Mouse (Mus musculus) CH12.LX (cell line): Measurements from ENCODE around the gene Ap3d1. TPM values are rescaled to one million over a fixed set of nuclear protein-coding genes. Genes with fewer than 3 reads are reported as not detected.

ENCODE experiments used
- DNase-seq: peaks from one replicate; pipeline ENCODE4 v3.0.0-alpha.2; 2013; ENCODE audit errors: extremely low read depth
- H3K27ac ChIP-seq: 2 replicates; pipeline ENCODE4 v1.5.1; 2012; ENCODE audit warnings: low read depth, mild to moderate bottlenecking, control low read depth, moderate library complexity; ENCODE audit not compliant: insufficient read depth
- H3K27me3 ChIP-seq: replicated peaks from 2 replicates; pipeline ENCODE3; 2012; ENCODE audit warnings: inconsistent platforms
- H3K36me3 ChIP-seq, 2 experiments: replicated peaks in 1 of 2; 2 replicates each; pipeline versions ENCODE3 to v1.6.1; 2012; ENCODE audit warnings: inconsistent platforms in 1 of 2, low read length in 1 of 2, mild to moderate bottlenecking in 1 of 2, mixed read lengths in 1 of 2, moderate library complexity in 1 of 2; ENCODE audit not compliant: control insufficient read depth in 1 of 2, insufficient read depth in 1 of 2
- H3K4me1 ChIP-seq, 2 experiments: 2 replicates each; pipeline ENCODE4 v1.6.1; 2012; ENCODE audit warnings: inconsistent platforms in 1 of 2, moderate library complexity in 1 of 2; ENCODE audit not compliant: insufficient read depth in 2 of 2, control insufficient read depth in 1 of 2
- H3K4me2 ChIP-seq: 2 replicates; pipeline ENCODE4 v1.6.1; 2012; ENCODE audit warnings: low read depth, mild to moderate bottlenecking, control low read depth; ENCODE audit not compliant: poor library complexity, insufficient read depth, severe bottlenecking
- H3K4me3 ChIP-seq, 3 experiments: fragments of 150-350 bp in 1 of 3; sonication (generic) in 1 of 3; replicated peaks in 1 of 3; 2 replicates each; pipeline versions ENCODE3 to v1.5.1; 2011 to 2012; ENCODE audit warnings: low read depth in 2 of 3, low read length in 2 of 3, mild to moderate bottlenecking in 2 of 3, moderate library complexity in 2 of 3, control low read depth in 1 of 3, improper control_type of control experiment in 1 of 3, inconsistent platforms in 1 of 3, mixed read lengths in 1 of 3; ENCODE audit not compliant: poor library complexity in 1 of 3
- H3K79me2 ChIP-seq: replicated peaks from 2 replicates; pipeline ENCODE4 v1.6.1; 2012; ENCODE audit warnings: mild to moderate bottlenecking, moderate library complexity; ENCODE audit not compliant: control insufficient read depth, poor library complexity, insufficient read depth, severe bottlenecking; ENCODE audit errors: extremely low read depth
- H3K9ac ChIP-seq: 2 replicates; pipeline ENCODE4 v1.6.1; 2012; ENCODE audit warnings: low read depth, mild to moderate bottlenecking, control low read depth, moderate library complexity; ENCODE audit not compliant: insufficient read depth
- H3K9me3 ChIP-seq: replicated peaks from 2 replicates; pipeline ENCODE3; 2012; ENCODE audit warnings: low read length, inconsistent platforms, mixed read lengths
- CHD2 ChIP-seq: IDR thresholded peaks from 2 replicates; pipeline ENCODE4 v1.6.1; 2011; ENCODE audit warnings: low read length, improper control_type of control experiment
- E2F4 ChIP-seq: IDR thresholded peaks from 2 replicates; pipeline ENCODE4 v1.6.1; 2011; ENCODE audit warnings: low read depth, low read length, improper control_type of control experiment; ENCODE audit not compliant: insufficient replicate concordance
- ELF1 ChIP-seq: IDR thresholded peaks from 2 replicates; pipeline ENCODE4 v1.6.1; 2014; ENCODE audit warnings: low read depth, mild to moderate bottlenecking, inconsistent platforms, low read length, improper control_type of control experiment
- ETS1 ChIP-seq: conservative IDR thresholded peaks from 2 replicates; pipeline ENCODE4 v1.6.1; 2012; ENCODE audit warnings: low read depth, mild to moderate bottlenecking, inconsistent platforms, low read length, improper control_type of control experiment, moderate library complexity
- GABPA ChIP-seq: IDR thresholded peaks from 2 replicates; pipeline ENCODE4 v1.6.1; 2012; ENCODE audit warnings: low read depth, low read length, improper control_type of control experiment, inconsistent platforms; ENCODE audit not compliant: insufficient replicate concordance
- HCFC1 ChIP-seq: IDR thresholded peaks from 2 replicates; pipeline ENCODE4 v1.6.1; 2012; ENCODE audit warnings: low read depth, mild to moderate bottlenecking, inconsistent platforms, low read length, improper control_type of control experiment
- JUND ChIP-seq: conservative IDR thresholded peaks from 2 replicates; pipeline ENCODE4 v1.6.1; 2011; ENCODE audit warnings: low read depth, low read length, improper control_type of control experiment
- KAT2A ChIP-seq: IDR thresholded peaks from 2 replicates; pipeline ENCODE4 v1.6.1; 2012; ENCODE audit warnings: low read length, improper control_type of control experiment, inconsistent platforms; ENCODE audit not compliant: insufficient replicate concordance
- MAFK ChIP-seq: IDR thresholded peaks from 2 replicates; pipeline ENCODE4 v1.6.1; 2011; ENCODE audit warnings: low read length, improper control_type of control experiment; ENCODE audit not compliant: insufficient replicate concordance
- MAX ChIP-seq: IDR thresholded peaks from 2 replicates; pipeline ENCODE4 v1.6.1; 2011; ENCODE audit warnings: low read length, improper control_type of control experiment
- MAZ ChIP-seq: IDR thresholded peaks from 2 replicates; pipeline ENCODE4 v1.6.1; 2012; ENCODE audit warnings: low read depth, mild to moderate bottlenecking, inconsistent platforms, low read length, improper control_type of control experiment, moderate library complexity
- MXI1 ChIP-seq: IDR thresholded peaks from 2 replicates; pipeline ENCODE4 v1.6.1; 2011; ENCODE audit warnings: mild to moderate bottlenecking, low read depth, low read length, improper control_type of control experiment
- NELFE ChIP-seq: IDR thresholded peaks from 2 replicates; pipeline ENCODE4 v1.6.1; 2011; ENCODE audit warnings: low read depth, low read length, improper control_type of control experiment
- NRF1 ChIP-seq: IDR thresholded peaks from 2 replicates; pipeline ENCODE4 v1.6.1; 2014; ENCODE audit warnings: low read depth, mild to moderate bottlenecking, inconsistent platforms, low read length, improper control_type of control experiment, moderate library complexity
- RAD21 ChIP-seq: IDR thresholded peaks from 2 replicates; pipeline ENCODE4 v1.6.1; 2011; ENCODE audit warnings: low read depth, mild to moderate bottlenecking, low read length, improper control_type of control experiment, moderate library complexity
- RCOR1 ChIP-seq: conservative IDR thresholded peaks from 2 replicates; pipeline ENCODE4 v1.6.1; 2012; ENCODE audit warnings: low read depth, mild to moderate bottlenecking, inconsistent platforms, low read length, improper control_type of control experiment
- SIN3A ChIP-seq: IDR thresholded peaks from 2 replicates; pipeline ENCODE4 v1.6.1; 2012; ENCODE audit warnings: low read length, improper control_type of control experiment, inconsistent platforms
- SMC3 ChIP-seq: IDR thresholded peaks from 2 replicates; pipeline ENCODE4 v1.6.1; 2011; ENCODE audit warnings: low read depth, low read length, improper control_type of control experiment
- TBP ChIP-seq: conservative IDR thresholded peaks from 2 replicates; pipeline ENCODE4 v1.6.1; 2011; ENCODE audit warnings: low read depth, low read length, improper control_type of control experiment
- UBTF ChIP-seq: IDR thresholded peaks from 2 replicates; pipeline ENCODE4 v1.6.1; 2012; ENCODE audit warnings: low read depth, mild to moderate bottlenecking, inconsistent platforms, low read length, improper control_type of control experiment, moderate library complexity
- USF2 ChIP-seq: conservative IDR thresholded peaks from 2 replicates; pipeline ENCODE4 v1.6.1; 2011; ENCODE audit warnings: low read depth, low read length, improper control_type of control experiment
- ZMIZ1 ChIP-seq: IDR thresholded peaks from 2 replicates; pipeline ENCODE4 v1.6.1; 2012; ENCODE audit warnings: low read depth, mild to moderate bottlenecking, inconsistent platforms, low read length, improper control_type of control experiment
- dilution Hi-C: fragments of 300-500 bp; cut with MboI; formaldehyde crosslinking; loops from 2 replicates; pipeline ENCODE4 v1.14.3; 2020; ENCODE audit warnings: low sequenced_read_pairs; ENCODE audit not compliant: extremely low pct_unique_long_range_greater_than_20kb, extremely low pct_ligation_motif_present
- in situ Hi-C: fragments of 300-500 bp; cut with MboI; formaldehyde crosslinking; loops from 3 replicates; pipeline ENCODE4 v1.14.3; 2019; ENCODE audit warnings: low sequenced_read_pairs, low pct_ligation_motif_present, low pct_unique_long_range_greater_than_20kb, mixed read lengths
- polyA plus RNA-seq: library from polyadenylated mRNA; unstranded; fragments of >175 nt; gene quantifications from 2 replicates; pipeline ENCODE4 v1.2.1, GENCODE M21; 2012; ENCODE audit warnings: low read depth; ENCODE audit not compliant: insufficient read length
- total RNA-seq, 2 experiments: library from RNA; depleted of rRNA; stranded (reverse); fragments of 300-350 nt in 1 of 2; fragments of >200 nt in 1 of 2; gene quantifications; 2 replicates each; pipeline ENCODE4 v1.2.3; 2012 to 2014

The Ap3d1 gene
- total and polyA plus RNA-seq, 3 experiments = 28.4 to 57.0 (median 49.4) TPM

DNA sequence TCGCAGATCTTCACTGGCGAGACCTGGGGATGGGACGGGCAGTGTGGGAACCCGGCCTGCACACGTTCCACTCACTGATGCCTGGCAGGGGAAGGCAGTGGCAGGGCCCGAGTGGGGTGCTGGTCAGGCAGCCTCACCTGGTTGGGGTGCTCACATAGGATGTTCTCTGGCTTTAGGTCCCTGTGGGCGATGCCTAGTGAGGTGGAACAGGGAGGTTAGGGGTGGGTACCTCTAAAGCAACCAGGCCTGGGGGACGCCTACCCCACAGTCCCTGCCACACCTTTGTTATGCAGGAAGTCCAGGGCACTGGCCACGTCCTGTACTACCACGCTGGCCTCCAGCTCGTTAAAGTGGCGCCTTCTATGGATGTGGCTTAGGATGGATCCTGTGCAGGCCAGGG, 73.0 kb downstream of the Ap3d1 start:
- Histone ChIP-seq H3K27me3 (no peaks in the 10 kb centered on the region), H3K9ac (no peak overlapping the region), H3K4me1 (peaks cover 15 to 85% of the 10 kb centered on the region in 2 experiments), H3K9me3 (no peaks in the 10 kb centered on the region), H3K27ac (no peak overlapping the region), H3K79me2 (peaks cover 20% of the 10 kb centered on the region), H3K4me2 (no peak overlapping the region), H3K4me3 (no peak overlapping the region), H3K36me3 (peaks cover 75 to 89% of the 10 kb centered on the region in 2 experiments)
- in situ Hi-C loops = no loop called here
- dilution Hi-C loops = no loop called here
- no peak for DNase-seq
- TF ChIP-seq USF2 (no peak), CHD2 (no peak), GABPA (no peak), NELFE (no peak)

DNA sequence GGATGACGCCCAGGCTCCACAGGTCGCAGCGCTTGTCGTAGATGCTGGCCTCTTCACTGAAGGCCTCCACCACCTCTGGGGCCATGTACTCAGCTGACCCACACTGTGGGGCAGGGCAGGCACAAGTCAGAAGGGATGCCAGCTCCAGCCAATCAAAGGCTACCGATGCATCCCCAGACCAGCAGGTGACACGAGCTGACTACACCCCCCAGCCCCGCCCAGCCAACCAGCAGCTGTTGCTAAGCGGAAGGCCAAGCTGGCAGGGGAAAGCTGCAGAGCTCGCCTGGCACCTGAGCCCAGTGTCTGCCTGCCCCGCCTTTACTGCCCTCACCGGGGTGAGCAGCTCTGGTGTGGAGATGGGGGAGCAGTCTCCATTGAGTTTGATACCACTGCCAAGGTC, 73.5 kb downstream of the Ap3d1 start:
- TF ChIP-seq MAZ = no peak
- no peak for TF ChIP-seq TBP
- no peak for TF ChIP-seq MAX
- TF ChIP-seq KAT2A = no peak
- TF ChIP-seq ELF1 = no peak
- TF ChIP-seq NRF1 = no peak
- no peak for TF ChIP-seq ZMIZ1
- no peak for TF ChIP-seq CHD2
- no peak for TF ChIP-seq RAD21
- no peak for TF ChIP-seq HCFC1
- TF ChIP-seq ETS1 = no peak
- TF ChIP-seq JUND = no peak
- no peak for TF ChIP-seq E2F4
- TF ChIP-seq UBTF = no peak
- TF ChIP-seq MXI1 = no peak
- TF ChIP-seq RCOR1 = no peak
- no peak for TF ChIP-seq MAFK
- no peak for TF ChIP-seq SMC3
- no peak for TF ChIP-seq SIN3A
- TF ChIP-seq NELFE = no peak
- Histone ChIP-seq H3K79me2 (peaks cover 16% of the 10 kb centered on the region), H3K36me3 (peaks cover 74 to 85% of the 10 kb centered on the region in 2 experiments), H3K9me3 (no peaks in the 10 kb centered on the region), H3K4me2 (no peak overlapping the region), H3K27ac (no peak overlapping the region), H3K9ac (no peak overlapping the region), H3K4me3 (no peak overlapping the region), H3K27me3 (no peaks in the 10 kb centered on the region), H3K4me1 (peaks cover 13 to 85% of the 10 kb centered on the region in 2 experiments; a peak in 3 of 4 replicates)
- dilution Hi-C loops (no loop called here), in situ Hi-C loops (no loop called here)
- DNase-seq = no peak
